Mouse (Mus musculus) cerebellum, adult 18-20 months (tissue): ENCODE results near the gene Gpr142.

ENCODE experiments used
- DNase-seq, 2 experiments: peaks; one replicate each; pipeline ENCODE4 v3.0.0; 2021

Gpr142 gene

DNA sequence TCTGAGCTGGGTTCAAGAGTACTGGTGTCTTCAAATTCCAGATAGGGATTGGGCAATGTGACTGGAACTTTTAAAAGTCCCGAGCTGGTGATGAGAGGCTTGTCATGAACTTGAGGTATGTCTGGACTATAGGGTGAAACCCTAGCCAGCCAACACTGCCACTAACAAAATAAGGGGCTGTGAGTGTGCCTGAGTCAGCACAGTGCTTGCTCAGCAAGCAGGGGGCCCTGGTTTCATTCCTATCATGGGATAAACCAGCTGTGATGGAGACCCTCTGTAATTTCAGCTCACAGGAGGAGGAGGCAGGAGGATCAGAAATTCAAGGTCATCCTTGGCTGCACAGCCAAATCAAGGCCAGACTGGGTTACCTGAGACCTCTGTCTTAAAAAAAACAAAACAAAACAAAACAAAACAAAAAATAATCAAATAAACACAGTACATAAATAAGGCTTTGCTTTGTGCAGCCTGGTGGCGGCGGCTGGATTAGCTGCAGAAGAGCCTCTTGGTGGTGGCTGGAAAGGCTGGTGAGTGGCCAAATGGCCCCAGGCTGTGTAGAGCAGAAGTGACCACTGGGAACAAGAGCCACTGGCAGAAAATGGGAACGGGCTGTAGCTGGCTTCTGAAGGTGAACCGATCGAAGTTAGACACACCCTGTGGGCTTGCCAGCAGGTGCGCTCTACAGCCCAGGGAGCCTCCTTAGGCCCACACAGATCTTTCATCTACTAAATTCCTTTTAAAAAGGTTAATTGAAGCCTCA lies 45.9 kb downstream of the Gpr142 start:
- no peak for DNase-seq

DNA sequence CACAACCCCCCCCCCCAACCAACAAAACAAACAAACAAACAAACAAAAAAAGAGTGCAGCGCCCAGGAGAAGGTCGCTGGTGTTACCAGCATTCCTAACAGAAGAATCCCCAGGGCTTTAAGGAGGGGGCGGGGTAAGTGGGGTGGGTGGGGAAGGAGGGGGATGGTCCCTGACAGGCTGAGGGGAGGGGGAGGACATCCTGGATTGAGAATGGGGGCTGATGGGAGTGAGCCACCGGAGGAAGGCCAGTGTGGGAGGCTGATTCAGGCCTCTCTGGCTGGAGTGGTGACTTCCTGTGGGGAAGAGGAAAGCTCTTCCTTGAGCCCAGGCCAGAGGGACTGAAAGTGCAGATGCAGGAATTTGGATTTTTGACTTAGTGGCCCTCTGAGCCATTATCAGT lies 47.6 kb downstream of the Gpr142 start:
- DNase-seq: no peak

DNA sequence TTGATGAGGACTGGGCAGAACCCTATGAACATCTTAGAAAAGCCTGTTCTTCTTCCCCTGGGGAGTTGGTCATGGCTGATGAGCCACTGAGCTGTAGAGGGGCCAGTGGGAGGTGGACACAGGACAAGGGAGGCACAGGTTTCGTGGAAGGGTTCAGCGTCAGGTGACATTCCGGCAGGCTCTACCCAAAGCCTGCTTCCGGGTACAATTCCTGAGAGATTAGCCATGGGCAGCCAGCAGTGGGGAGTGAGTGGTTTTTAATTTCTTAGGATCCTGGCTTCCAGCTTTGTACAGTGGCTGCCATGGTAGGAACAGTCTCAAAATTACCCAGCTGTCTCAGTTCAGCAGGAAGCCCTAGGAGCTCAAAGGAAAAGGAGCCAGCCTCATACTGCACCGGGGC lies 48.3 kb downstream of the Gpr142 start:
- DNase-seq: no peak

DNA sequence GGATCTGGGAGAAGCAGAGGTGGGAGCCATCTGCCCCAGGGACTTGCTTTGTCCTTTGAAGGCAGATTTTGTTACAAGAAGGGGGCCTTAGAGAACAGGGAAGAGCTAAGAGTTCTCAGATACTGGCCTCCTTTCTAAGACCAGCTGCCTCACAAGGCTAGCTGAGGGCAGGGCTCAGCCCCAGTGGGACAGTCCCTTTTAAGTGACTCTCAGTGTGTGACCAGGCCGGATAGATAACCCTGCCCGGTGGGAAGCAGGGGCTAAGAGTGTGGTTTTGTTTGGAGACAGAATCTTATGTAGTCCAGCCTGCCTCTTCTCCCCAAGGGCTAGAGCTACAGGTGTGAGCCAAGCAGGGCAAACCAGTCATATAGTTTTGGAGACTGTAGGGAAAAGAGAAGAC lies 50.8 kb downstream of the Gpr142 start:
- no peak for DNase-seq

DNA sequence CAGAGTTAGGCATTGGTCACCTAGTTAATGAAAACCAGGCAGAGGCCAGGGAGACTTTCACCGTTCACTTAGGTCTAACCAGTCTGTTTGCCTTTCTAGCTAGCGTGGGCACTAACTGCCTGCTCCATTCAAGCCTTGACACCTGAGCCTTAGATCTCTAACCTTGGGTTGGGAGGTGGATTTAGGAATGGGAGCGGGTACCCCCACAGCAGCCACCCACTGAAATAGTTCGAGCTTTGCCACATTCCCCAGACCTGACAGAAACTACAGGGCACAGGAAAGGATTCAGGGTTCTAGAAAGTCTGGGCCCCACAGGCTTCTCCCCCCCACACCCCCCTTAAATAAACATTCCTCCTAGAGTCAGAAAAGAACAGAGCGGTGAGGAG lies 51.3 kb downstream of the Gpr142 start:
- DNase-seq: peak in 1 of 2 experiments; percentile 40

DNA sequence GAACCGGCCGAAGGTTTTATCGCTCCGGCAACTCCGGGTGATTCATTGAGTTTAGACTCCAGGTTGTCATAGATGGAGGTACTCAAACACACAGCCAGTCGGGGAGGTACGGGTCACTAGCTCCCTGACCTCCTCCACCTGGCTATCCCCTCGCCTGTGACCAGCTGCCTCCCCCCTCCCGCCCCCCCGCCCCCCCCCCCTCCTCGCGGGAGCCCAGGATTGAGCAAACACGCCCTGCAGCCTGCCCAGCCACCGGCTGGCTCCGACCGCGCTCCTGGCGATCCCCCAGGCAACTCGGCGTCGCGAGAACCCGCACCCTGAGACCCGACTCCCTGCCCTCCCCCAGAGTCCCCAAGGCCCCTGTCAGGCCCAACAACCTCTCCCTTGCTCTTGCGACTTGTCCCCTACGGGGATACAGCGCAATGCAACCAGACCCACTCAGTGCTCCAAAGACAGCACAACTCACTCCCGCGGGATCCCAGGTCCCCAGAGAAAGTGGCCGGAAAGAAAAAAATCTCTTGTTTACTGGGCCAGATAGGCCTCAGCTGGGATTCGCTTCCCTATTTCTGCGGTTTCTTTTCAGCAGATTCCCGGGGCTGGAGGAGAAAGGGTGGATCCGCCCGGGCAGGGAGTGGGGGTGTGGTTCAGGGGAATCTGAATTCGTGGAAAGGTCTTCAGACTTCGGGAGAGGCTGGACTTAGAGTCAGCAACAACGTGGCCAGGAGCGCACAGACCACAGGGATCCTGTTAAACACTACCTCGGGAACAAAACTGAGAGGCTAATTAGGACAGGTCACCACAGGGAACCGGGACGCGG lies 51.9 kb downstream of the Gpr142 start, which contains the start of gene Gprc5c:
Gprc5c (plus strand) TSS at position 701 of the 817 bp plus-strand sequence.
- DNase-seq: peak; percentile 66 to 73

DNA sequence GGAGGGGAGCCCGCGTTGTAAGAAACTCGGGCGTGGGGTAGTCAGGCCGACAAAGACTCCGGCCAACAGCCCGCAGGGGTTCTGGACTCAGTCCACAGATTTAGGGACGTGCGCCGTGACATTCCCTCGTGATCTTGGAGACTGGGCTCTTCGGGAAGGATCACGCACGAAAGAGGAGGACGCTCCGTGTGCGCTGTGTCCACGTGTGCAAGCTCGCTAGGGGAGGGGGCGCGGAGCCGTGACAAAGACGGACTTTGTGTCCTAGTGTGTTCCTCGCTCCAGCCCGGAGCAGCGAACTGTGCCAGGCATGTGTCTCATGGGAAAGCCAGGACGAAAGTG lies 52.5 kb downstream of the Gpr142 start:
- DNase-seq: peak; percentile 93 to 96

DNA sequence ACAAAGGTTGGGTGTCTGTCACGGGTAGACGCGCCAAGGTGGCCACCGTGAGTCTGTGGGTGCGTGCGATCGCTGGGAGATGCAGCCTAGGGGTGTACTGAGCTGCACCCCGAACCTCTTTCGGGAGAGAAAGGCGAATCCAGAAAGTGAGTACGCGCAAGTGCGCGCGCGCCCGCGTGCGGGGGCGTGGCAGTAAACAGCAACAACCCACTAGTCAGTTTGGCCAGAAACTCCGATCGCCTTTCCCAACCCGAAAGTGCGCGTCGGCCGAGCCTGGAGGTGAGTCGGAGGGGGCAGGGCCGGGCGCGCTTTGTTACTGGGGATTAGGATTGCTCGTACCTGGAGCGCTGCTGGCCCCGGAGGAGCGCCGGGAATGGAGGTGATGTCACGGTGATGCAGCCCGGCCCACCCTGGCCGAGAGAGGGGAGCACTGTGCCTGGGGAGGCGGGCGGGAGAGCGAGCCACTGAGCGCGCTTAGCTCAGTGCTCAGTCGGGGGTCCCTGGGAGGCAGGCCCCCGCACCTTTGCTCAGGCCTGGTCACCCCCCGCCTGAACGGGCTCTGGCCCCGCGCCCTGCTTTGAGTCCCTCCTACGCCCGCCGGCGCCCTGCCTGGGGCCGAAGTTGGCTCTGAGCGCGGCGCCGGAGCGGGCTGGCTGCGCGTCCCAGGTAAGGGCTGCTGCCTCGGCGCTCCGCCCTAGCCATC lies 53.0 kb downstream of the Gpr142 start:
- DNase-seq: peak; percentile 92 to 93

DNA sequence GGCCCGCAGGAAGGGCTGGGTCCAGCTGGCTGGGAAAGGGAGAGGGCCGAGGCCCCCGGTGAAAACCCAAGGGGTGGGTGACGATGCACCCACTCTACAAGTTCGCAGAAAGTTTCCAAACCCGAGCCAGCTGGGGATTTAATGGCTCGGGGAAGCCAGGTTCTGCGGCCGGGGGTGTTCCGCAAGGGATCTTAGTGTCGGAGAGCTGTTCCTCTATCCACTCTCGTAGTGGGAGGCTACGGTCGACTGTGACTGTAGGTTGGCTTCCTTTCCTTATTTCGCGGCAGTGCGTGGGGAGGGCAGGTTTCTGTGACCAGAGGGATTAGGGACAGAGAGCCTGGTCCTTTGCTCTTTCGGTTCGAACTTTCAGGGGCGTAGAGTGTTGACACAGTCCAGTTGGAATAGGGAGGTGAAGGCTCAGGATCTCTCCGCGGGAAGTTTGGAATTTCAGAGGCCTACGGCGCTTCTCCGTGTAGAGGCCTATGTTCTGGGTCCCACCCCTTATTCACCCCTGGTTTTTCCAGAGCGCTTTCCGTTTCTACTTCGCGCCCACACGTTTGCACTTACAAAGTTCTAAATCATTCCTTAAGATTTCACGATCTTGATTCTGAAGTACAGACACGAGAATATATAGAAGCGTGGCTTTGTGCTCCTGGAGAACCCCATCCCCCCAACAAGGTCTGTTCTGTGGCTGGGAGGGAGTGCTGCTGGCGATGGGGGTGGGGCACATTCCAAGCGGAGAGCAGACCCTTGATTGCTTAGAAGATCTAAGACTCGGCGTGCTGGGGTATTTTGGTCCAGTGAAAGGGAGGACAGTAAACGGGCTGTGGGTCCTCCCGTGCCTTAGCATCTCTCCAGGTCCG lies 53.8 kb downstream of the Gpr142 start:
- DNase-seq: peak; percentile 52 to 62

DNA sequence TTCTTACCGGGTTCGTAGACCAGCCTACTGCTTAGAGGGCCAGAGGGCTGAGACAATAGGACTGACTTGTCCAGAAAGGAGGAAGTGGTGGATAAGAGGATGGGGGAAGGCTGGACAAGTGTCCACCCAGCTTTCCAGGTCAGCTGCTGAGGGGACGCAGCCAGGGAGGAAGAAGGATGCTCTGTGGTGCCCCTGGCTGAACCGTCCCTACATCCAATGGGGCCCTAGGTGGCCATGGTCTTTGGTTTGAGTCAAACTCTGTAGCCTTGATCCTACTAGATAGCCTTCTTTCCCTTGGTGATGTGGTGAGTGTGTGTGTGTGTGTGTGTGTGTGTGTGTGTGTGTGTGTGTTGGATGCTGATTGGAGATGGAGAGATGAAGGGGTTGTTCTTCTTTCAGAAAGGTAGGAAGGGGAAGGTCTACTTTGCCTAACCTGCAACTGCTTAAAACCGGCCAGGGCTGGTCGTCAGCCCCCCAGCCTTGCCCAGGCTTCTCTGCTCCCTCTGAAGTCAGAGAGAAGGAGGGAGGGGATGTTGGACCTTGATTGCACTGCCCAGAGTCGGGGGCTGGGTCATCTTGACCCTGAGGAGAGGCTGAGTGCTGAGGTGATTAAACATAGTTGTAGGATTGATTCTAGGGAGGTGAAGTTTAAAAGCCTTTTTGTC lies 54.6 kb downstream of the Gpr142 start:
- peak in 1 of 2 experiments; percentile 55 for DNase-seq

DNA sequence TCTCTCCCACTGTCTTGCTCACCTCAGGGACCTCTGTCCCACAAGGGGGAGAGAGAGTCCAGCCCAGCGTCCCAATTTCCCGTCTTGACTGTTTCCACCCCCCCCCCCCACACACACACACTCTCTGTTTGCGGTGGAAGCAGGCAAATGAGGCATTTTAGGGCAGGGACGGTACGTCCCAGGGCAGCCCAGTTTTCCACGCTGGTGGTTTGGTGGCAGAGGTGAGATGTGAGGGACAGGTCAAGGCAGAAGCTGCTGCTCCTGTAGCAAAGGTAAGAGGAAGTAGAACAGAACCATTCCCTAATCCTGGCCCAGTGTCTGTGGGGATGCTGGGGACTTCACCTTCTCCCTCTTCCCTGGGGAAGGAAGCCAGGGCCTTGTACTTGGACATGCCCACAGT lies 55.9 kb downstream of the Gpr142 start:
- DNase-seq: peak in 1 of 2 experiments; percentile 42

DNA sequence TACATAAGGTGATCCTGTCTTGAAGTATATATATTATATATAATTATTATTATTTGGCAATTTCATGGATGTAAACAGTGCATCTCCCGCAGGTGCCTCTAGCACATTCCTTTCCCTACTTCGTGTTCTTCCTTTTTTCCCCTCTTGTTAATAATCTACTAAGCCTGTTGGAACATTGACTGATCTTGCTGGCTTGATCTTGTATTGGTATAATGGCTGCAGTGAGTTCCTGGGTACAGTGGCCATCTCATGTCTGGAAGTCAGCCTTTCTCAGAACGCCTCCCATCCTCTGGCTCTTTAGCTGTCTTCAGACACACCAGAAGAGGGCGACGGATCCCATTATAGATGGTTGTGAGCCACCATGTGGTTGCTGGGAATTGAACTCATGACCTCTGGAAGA lies 57.4 kb downstream of the Gpr142 start:
- DNase-seq: no peak
